Mouse (Mus musculus) cerebellum, postnatal 36 days (tissue): ENCODE results near the gene Ago1.

Source experiments
- DNase-seq, 2 experiments: peaks; one replicate each; pipeline ENCODE4 v3.0.0; 2021 to 2022; ENCODE audit warnings: mixed read lengths in 2 of 2

Ago1 gene

GRCm38 (mm10) chr4:126468285-126468901, at the start of gene Ago1:
Ago1 (minus strand) TSS chr4:126468583.
- DNase-seq, result peak; percentile 92 to 96

GRCm38 (mm10) chr4:126512308-126513066, 44.1 kb upstream of the Ago1 start:
- no peak for DNase-seq

GRCm38 (mm10) chr4:126511013-126511412, 42.6 kb upstream of the Ago1 start:
- no peak for DNase-seq

- no peak for DNase-seq
Measured at GRCm38 (mm10) chr4:126509072-126509471, 40.7 kb upstream of the Ago1 start.

- no peak for DNase-seq
Measured at GRCm38 (mm10) chr4:126508110-126508899, 39.9 kb upstream of the Ago1 start.

- no peak for DNase-seq
Measured at GRCm38 (mm10) chr4:126502977-126503309, 34.6 kb upstream of the Ago1 start.

- DNase-seq, result no peak
Measured at GRCm38 (mm10) chr4:126502141-126502976, 34.0 kb upstream of the Ago1 start.

- no peak for DNase-seq
Measured at GRCm38 (mm10) chr4:126498601-126499000, 30.2 kb upstream of the Ago1 start.

- DNase-seq, result no peak
Measured at GRCm38 (mm10) chr4:126496963-126497362, 28.6 kb upstream of the Ago1 start.

- no peak for DNase-seq
Measured at GRCm38 (mm10) chr4:126495942-126496790, 27.8 kb upstream of the Ago1 start.

GRCm38 (mm10) chr4:126495453-126495852, 27.1 kb upstream of the Ago1 start:
- DNase-seq, result no peak

- no peak for DNase-seq
Measured at GRCm38 (mm10) chr4:126493416-126493815, 25.0 kb upstream of the Ago1 start.

GRCm38 (mm10) chr4:126491977-126492376, 23.6 kb upstream of the Ago1 start:
- no peak for DNase-seq

- no peak for DNase-seq
Measured at GRCm38 (mm10) chr4:126490726-126491125, 22.3 kb upstream of the Ago1 start.

- DNase-seq, result no peak
Measured at GRCm38 (mm10) chr4:126489811-126490210, 21.4 kb upstream of the Ago1 start.

GRCm38 (mm10) chr4:126486217-126486616, 17.8 kb upstream of the Ago1 start:
- no peak for DNase-seq

- no peak for DNase-seq
Measured at GRCm38 (mm10) chr4:126485065-126485464, 16.7 kb upstream of the Ago1 start.

GRCm38 (mm10) chr4:126483874-126484273, 15.5 kb upstream of the Ago1 start:
- DNase-seq, result no peak

- DNase-seq, result no peak
Measured at GRCm38 (mm10) chr4:126482951-126483350, 14.6 kb upstream of the Ago1 start.

GRCm38 (mm10) chr4:126481461-126481860, 13.1 kb upstream of the Ago1 start:
- no peak for DNase-seq

- no peak for DNase-seq
Measured at GRCm38 (mm10) chr4:126480288-126480687, 11.9 kb upstream of the Ago1 start.

- DNase-seq, result no peak
Measured at GRCm38 (mm10) chr4:126473031-126473430, 4.6 kb upstream of the Ago1 start.
